Mouse (Mus musculus): ENCODE measurements around the gene Noct.

DNA sequence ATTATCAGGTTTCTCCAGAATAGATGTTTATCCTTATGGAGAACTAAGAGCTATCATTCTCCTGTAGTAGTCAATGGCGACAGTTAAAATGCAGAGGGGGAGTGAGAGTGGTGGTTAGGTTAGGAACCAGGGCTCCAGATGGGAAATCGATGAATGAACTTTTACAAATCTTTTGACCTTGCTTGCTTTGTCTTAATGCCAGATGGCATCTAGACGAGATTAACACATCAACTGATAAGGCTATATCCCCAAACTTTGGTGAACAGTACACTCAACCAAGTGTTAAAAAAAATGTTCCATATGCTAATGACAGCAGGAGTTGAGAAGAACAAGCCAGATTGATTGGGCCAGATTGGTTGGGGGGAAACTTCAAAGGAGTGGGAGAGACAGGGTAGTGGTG is 5.0 kb downstream of the Noct start:
- no peak for TF ChIP-seq ZC3H11A (IDR thresholded peaks at IDR 0.05; ENCODE audit: borderline replicate concordance, low read depth, low read length)
- no peak for TF ChIP-seq CHD2 (IDR thresholded peaks at IDR 0.05; ENCODE audit: low read depth, low read length)
- TF ChIP-seq ZNF384 (IDR thresholded peaks at IDR 0.05; ENCODE audit: low read depth, low read length) = no peak
- TF ChIP-seq HCFC1 (IDR thresholded peaks at IDR 0.05; ENCODE audit: borderline replicate concordance, insufficient read depth, low read length) = no peak
- TF ChIP-seq MAFK (IDR thresholded peaks at IDR 0.05; ENCODE audit: insufficient read depth, low read depth, low read length) = no peak
